Mouse (Mus musculus) layer of hippocampus, postnatal 14 days (tissue): ENCODE measurements around the gene Arpc1b. TPM values are rescaled to one million over a fixed set of nuclear protein-coding genes. Genes with fewer than 3 reads are reported as not detected.
A peak's percentile ranks its signal among the peaks of the same experiment; 100 is the strongest.
"Not testable (repeated sequence)": the region's sequence is repeated elsewhere in the genome, so short reads cannot be mapped to it uniquely, and the experiment has no call there.

Experiments used
- DNase-seq, 2 experiments: peaks; one replicate each; pipeline ENCODE4 v3.0.0; 2021 to 2022; ENCODE audit warnings: low spot score in 2 of 2, mixed read lengths in 1 of 2
- long read RNA-seq, 2 experiments: library from polyadenylated mRNA; stranded (forward); transcript quantifications; one replicate each; pipeline ENCODE4 v2.0.0; 2021
- total RNA-seq, 2 experiments: library from RNA; stranded (reverse); gene quantifications; 2 replicates each; pipeline ENCODE4 v1.2.3; 2021

The Arpc1b gene
- total RNA-seq: 10 to 100 TPM; 41.3 to 48.7 TPM
- long read RNA-seq, experiment 1, transcript Arpc1b-201 (10 exons, 3,105 nt): major isoform, 25 of 35 reads
- long read RNA-seq, experiment 1, partial matches to known transcripts: 1 of 35 reads
- long read RNA-seq, experiment 1, other reads (novel, unspliced or antisense): 9 of 35 reads
- long read RNA-seq, experiment 2, transcript Arpc1b-201 (10 exons, 3,105 nt): major isoform, 25 of 32 reads
- long read RNA-seq, experiment 2, partial matches to known transcripts: 1 of 32 reads
- long read RNA-seq, experiment 2, other reads (novel, unspliced or antisense): 5 of 32 reads

- no peak for DNase-seq
Measured at GRCm38 (mm10) chr5:145114071-145114605, at the start of gene Arpc1b. Gene Arpc1b, plus strand, starts transcription at chr5:145114215.

- DNase-seq: no peak
Measured at GRCm38 (mm10) chr5:145064765-145065340, 49.2 kb upstream of the Arpc1b start.

- no peak for DNase-seq
Measured at GRCm38 (mm10) chr5:145068863-145069262, 45.2 kb upstream of the Arpc1b start.

GRCm38 (mm10) chr5:145069707-145070106 is 44.3 kb upstream of the Arpc1b start:
- peak; percentile 70 to 79 for DNase-seq

- no peak for DNase-seq
Measured at GRCm38 (mm10) chr5:145071342-145071741, 42.7 kb upstream of the Arpc1b start.

- no peak for DNase-seq
Measured at GRCm38 (mm10) chr5:145075081-145075480, 38.9 kb upstream of the Arpc1b start.

GRCm38 (mm10) chr5:145081866-145082613 is 32.0 kb upstream of the Arpc1b start:
- no peak for DNase-seq

GRCm38 (mm10) chr5:145083201-145083600 is 30.8 kb upstream of the Arpc1b start:
- not testable (repeated sequence) for DNase-seq

- DNase-seq: peak; percentile 87 to 91
Measured at GRCm38 (mm10) chr5:145083632-145084451, 30.2 kb upstream of the Arpc1b start, which contains the start of the genes Arpc1a and Kpna7. Gene Arpc1a, plus strand, starts transcription at chr5:145083830. Gene Kpna7, minus strand, starts transcription at chr5:145084030.

- DNase-seq: no peak
Measured at GRCm38 (mm10) chr5:145084822-145085221, 29.2 kb upstream of the Arpc1b start.

GRCm38 (mm10) chr5:145088186-145088585 is 25.8 kb upstream of the Arpc1b start:
- no peak for DNase-seq

- DNase-seq: no peak
Measured at GRCm38 (mm10) chr5:145089878-145090277, 24.1 kb upstream of the Arpc1b start.

- DNase-seq: no peak
Measured at GRCm38 (mm10) chr5:145096195-145096594, 17.8 kb upstream of the Arpc1b start.

GRCm38 (mm10) chr5:145098340-145098821 is 15.6 kb upstream of the Arpc1b start:
- DNase-seq: no peak

- no peak for DNase-seq
Measured at GRCm38 (mm10) chr5:145100960-145101359, 13.1 kb upstream of the Arpc1b start.

GRCm38 (mm10) chr5:145101451-145101850 is 12.6 kb upstream of the Arpc1b start:
- DNase-seq: not testable (repeated sequence)

GRCm38 (mm10) chr5:145102706-145103105 is 11.3 kb upstream of the Arpc1b start:
- no peak for DNase-seq

- peak in 1 of 2 experiments; percentile 47 for DNase-seq
Measured at GRCm38 (mm10) chr5:145104328-145104727, 9.7 kb upstream of the Arpc1b start.

- no peak for DNase-seq
Measured at GRCm38 (mm10) chr5:145105694-145106275, 8.2 kb upstream of the Arpc1b start.

- DNase-seq: no peak
Measured at GRCm38 (mm10) chr5:145110401-145110800, 3.6 kb upstream of the Arpc1b start.
